Mouse (Mus musculus) ovary, adult 18-20 months (tissue): ENCODE data around the gene Stac3.
A peak's percentile ranks its signal among the peaks of the same experiment; 100 is the strongest.

Experiments used
- DNase-seq: peaks from one replicate; pipeline ENCODE4 v3.0.0; 2022; ENCODE audit warnings: low spot score, mixed read lengths

Stac3 gene

DNA sequence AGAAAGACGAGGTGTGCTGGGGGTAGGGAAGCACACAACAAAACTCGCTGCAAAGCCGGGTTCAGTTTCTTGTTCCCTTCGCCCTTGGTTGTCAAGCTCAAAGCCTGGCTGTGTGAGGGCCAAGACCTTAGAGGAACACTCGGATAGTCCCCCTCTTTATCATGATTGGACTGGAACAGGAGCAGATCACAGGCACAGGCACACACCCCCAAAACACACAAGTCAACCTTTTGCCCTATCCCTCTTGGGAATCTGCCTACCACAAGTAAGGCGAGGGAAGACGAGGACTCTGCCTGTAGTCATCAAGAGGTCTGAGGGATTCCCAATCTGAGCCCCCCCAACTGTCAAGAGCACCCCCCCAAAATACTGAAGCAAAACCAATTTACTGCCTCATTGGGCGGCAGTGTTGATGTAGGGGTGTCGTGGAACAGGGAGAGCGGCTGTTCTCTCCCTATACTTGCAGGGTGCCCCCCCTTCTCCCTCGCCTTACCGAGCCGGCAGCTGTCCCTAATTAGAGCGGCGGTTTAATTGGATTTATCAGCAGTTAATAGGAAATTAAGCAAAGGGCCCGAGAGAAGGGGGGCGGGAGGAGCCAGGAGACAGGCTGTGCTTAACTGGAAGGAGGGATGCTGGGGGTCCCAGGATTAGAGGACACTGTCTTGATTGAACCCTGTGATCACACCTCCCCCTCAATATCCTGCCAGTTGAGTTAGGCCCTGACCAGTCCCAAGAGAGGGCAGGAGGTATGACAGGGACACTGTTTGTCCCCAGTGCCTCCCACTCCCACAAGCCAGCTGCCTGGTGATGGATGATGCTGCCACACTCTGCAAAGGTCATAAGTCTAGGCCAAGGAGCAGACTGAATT is 8.6 kb downstream of the Stac3 start:
- no peak for DNase-seq

- DNase-seq: no peak
Measured at GRCm38 (mm10) chr10:127510895-127511617, 9.6 kb downstream of the Stac3 start.

GRCm38 (mm10) chr10:127511634-127512306 is 10.3 kb downstream of the Stac3 start:
- DNase-seq: no peak

- DNase-seq: no peak
Measured at GRCm38 (mm10) chr10:127512307-127512666, 10.8 kb downstream of the Stac3 start.

GRCm38 (mm10) chr10:127512813-127513212 is 11.3 kb downstream of the Stac3 start:
- peak; percentile 76 for DNase-seq

DNA sequence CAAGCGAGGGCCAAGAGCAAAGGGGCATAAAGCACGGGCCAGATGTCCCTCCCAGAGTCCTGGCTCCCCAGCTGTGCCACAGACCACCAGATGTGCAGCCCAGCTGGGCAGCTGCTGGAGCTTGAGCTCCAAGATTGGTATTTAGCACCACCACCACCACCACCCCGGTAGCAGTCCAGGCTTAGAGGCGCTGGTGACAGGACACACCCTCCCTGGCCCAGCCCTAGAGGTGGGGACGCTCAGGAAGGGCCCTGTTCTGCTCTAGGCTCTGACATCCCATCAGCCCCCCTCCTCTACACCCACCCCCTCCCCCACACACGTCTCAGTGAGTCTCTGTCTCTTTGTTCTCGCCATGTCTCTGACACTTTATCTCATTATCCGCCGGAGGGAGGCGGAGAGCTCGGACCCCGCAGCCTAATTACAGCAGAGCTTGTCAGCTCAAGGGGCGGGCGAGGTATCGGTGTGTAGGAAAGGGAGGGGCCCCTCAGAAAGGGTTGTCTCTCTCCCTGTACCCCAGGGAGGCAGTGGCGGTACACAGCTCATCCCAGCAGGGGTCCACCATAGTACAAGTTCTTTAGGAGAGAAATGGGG is 12.1 kb downstream of the Stac3 start:
- DNase-seq: no peak

DNA sequence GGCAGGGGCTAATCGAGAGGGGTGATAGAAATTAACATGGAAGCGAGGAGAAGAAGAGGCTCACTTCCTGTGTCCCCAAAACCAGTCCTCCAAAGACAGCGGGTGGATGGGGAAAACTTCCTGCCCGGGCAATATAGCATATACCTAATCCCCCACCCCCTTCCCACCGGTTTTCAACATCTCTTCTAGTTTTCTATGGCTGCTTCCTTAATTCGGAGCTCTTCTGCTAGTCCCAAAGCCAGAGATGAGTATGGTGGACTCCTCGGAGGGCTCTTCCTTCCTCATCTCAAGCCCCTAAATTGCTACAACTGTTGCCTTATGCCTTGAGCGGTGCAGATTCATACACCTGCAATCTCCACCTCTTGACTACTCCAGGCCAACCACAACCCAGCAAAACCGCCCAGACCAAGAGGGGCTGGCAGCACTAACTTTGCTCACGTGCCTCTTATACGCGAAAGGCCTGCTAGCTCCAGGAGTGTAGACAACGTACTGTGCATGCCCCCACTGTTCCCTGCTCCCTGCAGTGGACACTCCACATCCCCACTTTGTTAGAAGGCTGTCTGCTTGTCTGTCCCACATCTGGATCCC is 12.7 kb downstream of the Stac3 start:
- DNase-seq: no peak

- DNase-seq: no peak
Measured at GRCm38 (mm10) chr10:127514764-127515163, 13.3 kb downstream of the Stac3 start, which contains the start of gene Ndufa4l2. TSS of gene Ndufa4l2 (plus strand) at chr10:127514967.

GRCm38 (mm10) chr10:127515271-127515982 is 13.9 kb downstream of the Stac3 start:
- no peak for DNase-seq

GRCm38 (mm10) chr10:127515983-127516459 is 14.5 kb downstream of the Stac3 start:
- no peak for DNase-seq

DNA sequence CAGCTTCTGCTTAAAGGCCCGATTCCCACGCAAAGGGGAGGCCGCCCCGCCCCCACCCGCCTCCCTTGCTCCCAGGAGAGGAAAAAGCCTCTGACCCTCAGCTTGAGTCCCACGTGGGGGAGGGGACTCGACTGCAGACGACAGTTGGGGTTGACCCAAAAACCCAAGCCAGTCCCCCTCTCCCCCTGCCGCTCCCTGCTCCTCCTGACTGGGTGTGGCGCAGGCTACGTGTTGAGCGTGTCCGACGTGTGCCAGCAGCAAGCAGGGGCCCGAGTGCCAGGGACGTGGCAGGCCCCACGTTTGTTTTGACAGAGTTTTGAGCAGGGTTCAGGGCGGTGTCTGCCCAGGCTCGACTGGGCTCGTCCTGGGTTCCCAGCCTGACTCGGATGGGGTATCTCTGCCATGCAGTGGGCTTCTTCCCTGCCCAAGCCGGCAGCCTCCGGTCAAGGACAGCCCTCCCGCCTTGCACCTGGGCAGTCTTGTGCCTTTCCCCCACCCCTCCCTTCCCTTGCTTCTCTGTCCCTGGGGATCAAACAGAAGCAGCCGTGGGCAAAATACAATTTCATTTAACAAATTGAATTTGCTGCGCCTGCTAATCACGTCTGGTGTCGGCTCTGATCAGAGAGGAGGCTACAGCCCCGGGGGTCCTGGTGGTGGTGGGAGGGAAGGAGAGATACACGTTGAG is 15.2 kb downstream of the Stac3 start:
- DNase-seq: no peak

DNA sequence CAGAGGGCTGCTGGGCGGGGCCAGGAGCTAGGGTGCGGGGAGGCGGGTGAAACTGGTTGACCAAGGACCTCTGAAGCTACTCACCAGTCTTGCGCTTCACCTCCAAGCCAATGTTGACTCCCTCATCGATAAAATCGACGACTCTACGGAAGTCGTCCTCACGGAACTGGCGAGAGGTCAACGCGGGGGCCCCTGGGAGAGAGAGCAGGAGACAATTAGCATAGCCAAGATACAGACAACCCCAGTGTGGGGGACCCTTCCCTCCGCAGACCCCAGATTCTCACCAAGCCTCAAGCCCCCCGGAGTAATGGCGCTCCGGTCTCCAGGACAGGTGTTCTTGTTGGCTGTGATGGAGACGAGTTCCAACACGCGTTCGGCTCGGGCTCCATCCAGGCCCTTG is 16.5 kb downstream of the Stac3 start:
- no peak for DNase-seq

- no peak for DNase-seq
Measured at GRCm38 (mm10) chr10:127519041-127519701, 17.7 kb downstream of the Stac3 start.

- no peak for DNase-seq
Measured at GRCm38 (mm10) chr10:127519903-127520713, 18.6 kb downstream of the Stac3 start.

DNA sequence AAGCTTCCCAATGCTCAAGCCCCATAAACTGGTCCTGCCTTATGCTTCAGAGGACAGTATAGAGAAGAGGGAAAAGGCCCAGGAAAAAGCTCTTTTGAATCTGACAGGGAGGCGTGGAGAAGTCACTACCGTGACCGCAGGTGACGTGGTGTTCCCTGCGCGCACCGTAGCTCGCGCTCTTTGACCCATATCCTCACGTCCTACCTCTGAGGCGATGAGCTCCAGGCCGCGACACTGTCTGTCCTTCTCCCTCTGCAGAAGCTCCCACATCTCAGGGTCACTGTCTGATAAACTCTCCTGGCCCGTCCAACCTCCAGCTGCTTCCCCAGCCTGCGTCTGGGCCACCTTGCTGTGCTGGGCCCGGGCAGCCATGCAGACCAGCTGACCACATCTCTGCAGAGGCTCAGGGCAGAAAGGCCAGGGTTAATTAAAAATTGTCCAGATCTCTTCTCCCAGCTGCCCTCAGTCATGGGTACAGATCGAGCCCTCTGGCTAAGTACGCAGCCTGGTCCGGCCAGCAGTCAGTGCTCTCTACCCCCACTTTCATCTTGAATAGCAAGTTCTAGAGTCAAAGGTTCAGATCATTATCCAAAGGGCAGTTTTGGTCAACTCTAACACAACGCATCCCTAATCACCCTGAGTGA is 19.4 kb downstream of the Stac3 start:
- no peak for DNase-seq

DNA sequence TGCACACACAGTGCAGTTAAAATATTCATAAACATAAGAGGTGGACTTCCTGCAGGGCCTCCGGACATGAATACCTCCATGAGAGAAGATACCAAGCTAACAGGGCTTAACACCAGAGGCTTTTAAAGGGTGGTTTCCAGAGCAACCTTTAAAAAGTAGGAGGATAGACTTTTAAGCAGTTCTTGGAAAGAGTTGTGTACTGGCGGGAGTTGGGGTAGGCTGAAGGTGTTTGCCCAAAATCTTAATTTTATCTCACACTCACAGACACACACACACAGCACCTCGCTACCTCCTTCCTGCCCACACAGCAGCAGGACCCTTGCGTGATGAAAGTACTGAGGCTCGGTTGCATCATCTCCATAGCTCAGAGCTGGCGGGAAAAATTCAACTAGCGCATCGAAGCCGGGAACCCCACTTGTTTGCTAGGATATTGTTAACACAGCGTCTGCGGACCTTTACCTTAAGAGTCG is 20.2 kb downstream of the Stac3 start:
- no peak for DNase-seq

DNA sequence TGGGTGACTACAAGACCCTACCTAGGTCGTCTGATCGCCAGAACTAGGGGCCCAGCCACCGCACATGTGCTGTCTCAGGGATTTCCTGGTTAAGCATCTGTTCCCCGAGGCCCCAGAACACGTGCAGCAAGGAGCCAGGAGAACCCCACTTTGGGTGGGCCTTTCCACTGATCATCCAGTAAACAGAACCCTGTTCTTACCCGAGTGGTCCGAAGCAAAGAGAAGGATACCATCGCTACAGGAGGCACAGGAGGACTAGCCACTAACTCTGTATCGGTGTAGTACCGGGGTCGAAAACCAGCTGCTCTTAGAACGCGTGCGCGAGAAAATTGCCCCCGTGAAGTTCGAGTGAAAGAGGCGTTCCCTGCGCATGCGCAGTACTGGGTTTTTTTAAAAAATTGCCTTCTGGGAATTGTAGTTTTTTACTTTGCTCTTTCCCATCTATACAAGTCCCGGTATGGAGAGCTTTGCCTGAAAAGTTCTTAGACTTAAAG is 20.6 kb downstream of the Stac3 start, which contains the start of gene Shmt2:
Gene Shmt2 (minus strand): TSS at position 357 of the 494 bp plus-strand sequence.
- DNase-seq: peak; percentile 67

- no peak for DNase-seq
Measured at GRCm38 (mm10) chr10:127524646-127525255, 23.3 kb downstream of the Stac3 start.
